Mouse (Mus musculus) gonadal fat pad, adult 2 months (tissue): ENCODE data around the gene Uqcc3. TPM values are rescaled to one million over a fixed set of nuclear protein-coding genes. Genes with fewer than 3 reads are reported as not detected.
"Not testable (repeated sequence)": the region's sequence is repeated elsewhere in the genome, so short reads cannot be mapped to it uniquely, and the experiment has no call there.

Experiments used
- DNase-seq: peaks from one replicate; pipeline ENCODE4 v3.0.0-alpha.2; 2012; ENCODE audit warnings: low read depth
- polyA plus RNA-seq: library from polyadenylated mRNA; depleted of rRNA; stranded (reverse); fragments of >200 nt; gene quantifications from 2 replicates; pipeline ENCODE4 v1.2.3, GENCODE M21; 2012

Uqcc3 gene
- polyA plus RNA-seq, 1 experiment = 37.9 TPM

DNA sequence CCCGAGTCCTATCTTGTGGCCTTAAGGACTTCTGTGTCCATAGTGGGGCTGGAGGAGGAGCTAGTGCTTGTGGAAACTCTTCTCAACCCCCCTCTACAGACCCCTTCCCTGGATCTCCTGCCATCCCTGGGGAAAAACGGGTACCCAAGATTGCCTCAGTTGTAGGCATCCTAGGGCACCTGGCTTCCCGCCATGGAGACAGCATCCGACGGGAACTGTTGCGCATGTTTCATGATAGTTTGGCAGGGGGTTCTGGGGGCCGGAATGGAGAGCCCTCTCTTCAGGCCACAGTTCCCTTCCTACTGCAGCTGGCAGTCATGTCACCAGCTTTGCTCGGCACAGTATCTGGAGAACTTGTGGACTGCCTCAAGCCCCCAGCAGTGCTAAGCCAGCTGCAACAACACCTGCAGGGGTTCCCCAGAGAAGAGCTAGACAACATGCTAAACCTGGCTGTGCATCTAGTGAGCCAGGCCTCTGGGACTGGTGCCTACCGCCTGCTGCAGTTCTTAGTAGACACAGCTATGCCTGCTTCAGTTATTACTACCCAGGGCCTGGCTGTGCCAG, 14.8 kb upstream of the Uqcc3 start:
- no peak for DNase-seq

DNA sequence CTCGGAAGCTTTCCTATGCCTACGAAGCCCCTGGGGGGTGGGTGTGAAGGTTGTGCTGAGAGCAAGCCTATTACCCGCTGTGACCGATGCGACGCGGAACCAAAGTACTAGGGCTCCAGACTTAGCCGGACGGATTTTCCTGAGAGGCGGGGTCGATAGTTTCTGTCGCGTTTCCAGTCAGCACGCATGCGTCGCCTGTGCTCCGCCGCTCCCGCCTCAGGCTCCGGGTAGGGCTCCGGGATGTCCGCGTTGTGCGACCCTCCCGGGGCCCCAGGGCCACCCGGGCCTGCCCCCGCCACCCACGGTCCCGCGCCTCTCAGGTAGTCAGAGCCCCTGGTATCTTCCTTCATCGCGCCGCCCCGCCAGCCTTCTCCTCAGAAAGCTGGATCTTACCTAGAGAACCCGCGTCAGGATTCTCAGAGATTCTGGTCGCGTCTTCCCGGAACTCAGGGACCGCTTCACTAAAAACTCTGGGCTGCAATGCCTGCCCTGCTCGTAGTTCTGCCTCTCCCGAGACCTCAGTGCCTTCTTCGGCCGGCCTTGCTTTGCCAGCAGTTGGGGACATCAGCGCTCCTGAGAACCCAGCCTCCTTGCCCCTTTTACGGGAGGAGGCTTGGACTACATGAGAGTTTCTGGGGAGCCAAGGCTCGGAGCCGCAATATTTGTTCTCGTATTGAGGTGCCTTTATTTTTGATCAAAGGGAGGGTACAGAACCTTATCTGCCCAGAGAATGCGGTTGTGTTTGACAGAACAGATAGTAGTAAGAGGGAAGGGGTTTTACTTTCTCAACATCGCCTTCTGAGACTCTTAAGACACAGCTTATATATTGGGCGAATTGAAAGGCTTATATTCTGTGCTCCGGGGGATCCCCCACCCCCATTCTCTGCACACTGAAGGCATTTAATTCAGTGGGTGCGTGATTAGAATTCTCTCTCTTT, 12.4 kb upstream of the Uqcc3 start, which contains the start of gene Ints5:
Ints5 (plus strand) TSS at position 177 of the 938 bp plus-strand sequence.
- DNase-seq = no peak

DNA sequence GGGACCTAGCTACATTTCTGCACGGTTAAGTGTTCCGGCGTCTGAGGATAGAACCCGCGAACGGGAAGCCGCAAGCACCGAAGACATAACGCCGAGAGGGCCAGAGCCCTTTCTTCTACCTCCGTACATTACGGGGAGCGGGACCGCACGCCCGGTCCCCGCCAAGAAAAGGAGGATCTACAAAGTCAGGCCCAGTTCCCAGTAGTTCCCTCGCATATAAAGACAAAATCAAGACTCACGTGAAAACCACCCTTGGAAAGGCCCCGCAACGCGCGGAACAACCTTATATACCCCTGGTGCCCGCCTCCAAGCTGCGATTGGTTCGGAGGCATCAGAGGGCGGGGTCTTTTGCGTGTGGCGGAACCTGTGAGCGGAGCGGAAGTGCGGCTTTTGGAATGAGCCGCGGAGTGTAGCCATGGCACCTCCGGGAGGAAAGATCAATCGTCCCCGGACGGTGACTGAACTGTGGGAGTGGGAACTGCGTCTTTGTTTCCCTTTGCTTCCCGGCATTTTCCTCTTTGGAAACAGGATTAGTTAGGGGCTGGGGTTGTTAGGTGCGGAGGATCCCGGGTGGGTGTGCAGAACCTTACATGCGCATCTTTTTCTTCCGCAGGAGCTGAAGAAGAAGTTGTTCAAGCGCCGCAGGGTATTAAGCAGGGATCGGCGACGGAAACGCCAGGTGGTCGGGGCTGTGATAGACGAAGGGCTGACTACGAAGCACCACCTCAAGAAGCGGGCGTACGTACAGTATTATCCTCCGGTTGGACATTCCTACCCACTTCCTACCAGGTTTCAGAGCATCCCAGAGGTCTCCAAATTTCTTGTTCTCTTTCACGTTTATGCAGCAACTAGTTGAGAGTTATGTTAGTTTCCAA, 8.0 kb upstream of the Uqcc3 start, which contains the start of the genes 1810009A15Rik and Gm49416:
1810009A15Rik (plus strand) TSS at position 343 of the 875 bp plus-strand sequence.
Gm49416 (plus strand) TSS at position 416 of the 875 bp plus-strand sequence.
- DNase-seq = no peak

DNA sequence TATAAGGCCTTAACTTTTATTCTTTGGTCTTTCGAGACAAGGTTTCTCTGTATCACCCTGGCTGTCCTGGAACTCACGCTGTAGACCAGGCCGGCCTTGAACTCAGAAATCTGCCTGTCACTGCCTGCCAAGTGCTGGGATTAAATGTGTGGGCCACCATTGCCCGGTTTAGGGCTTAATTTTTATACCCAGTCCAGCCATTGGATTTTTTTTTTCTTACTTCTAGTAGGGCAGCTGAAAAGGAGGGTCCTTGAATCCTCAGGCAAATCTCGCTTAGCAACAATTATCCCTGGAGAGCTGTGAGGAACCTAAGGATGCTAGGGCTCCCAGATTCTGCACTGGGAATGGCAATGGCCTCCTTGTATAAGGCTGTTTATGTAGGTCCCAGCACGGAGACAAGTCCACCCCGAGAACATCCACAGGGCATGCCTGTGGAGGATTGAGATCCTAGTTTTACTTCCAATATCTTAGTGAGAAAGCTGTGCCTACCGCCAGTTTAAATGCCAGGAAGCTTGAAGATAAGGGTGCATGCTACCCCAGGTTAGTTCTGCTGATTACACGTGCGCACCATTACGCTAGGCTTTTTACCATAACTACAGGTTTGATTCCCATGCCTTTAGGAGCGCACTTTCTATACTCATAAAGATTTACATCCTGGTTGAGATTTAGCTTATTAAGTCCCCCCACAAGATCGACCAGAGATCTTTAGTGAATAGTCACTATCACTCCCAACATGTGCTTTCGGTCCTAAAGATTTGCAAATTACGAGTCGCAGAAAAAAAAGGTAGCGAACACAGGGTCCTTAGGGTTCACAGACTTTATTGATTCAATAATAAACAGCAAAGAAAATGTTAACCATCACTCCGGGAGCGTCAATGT, 7.1 kb upstream of the Uqcc3 start:
- DNase-seq = no peak

DNA sequence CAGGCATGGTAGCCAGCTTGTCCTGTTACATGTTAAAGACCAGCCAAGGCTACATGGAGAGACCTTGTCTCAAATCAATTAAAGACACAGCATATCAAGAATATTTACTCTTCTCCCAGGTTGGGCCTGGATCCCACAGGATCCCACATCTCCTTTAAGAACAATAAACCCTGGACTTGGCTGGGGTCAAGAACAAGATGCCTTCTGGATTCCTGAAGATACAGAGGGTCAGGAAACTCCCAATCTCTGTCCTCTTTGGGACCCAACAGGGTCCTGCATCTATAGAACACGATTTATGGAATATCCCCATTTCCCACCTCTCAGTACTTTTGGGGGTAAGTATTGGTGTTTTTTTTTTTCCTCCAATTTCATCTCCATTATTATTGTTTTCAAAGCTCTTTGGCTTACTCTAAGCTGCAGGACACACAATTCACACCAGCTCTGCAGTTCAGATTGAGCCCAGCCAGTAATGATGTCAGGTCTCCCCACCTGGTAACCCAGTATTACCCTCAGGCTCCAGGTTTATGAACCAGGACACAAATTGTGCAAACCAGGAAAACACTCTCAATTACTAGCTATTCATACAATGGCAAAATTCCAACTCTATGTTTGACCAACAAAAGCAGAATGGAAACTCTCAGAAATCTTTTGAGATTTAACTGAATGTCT, 6.3 kb upstream of the Uqcc3 start:
- no peak for DNase-seq

- no peak for DNase-seq
These were observed 2.9 kb upstream of the Uqcc3 start, which contains the start of the genes Lbhd1 and Gm49403 for GRCm38 (mm10) chr19:8883616-8884015. Gene Lbhd1 (plus strand): TSS chr19:8883732. Gene Gm49403 (plus strand): TSS chr19:8883930.

DNA sequence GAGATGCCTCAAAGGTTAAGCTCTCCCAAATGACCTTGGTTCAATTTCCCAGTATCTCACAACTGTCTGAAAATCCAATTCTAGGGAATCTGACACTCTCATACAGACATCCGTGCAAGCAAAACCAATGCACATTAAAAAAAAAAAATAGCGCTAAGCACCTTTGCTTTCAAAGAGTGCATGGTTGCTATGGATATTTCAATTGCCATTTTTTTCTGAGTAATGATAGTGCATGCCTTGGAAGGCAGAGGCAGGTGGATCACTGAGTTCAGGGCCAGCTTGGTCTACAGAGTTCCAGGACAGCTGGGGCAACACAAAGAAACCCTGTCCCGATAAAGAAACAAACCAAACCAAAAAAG, 290 bp upstream of the Uqcc3 start:
- no peak for DNase-seq

- DNase-seq = no peak
These were observed 5.7 kb downstream of the Uqcc3 start for GRCm38 (mm10) chr19:8875031-8875430.

- no peak for DNase-seq
These were observed 8.4 kb downstream of the Uqcc3 start for GRCm38 (mm10) chr19:8872266-8872840.

- peak; percentile 93 for DNase-seq
These were observed 9.2 kb downstream of the Uqcc3 start, which contains the start of gene Ubxn1 for GRCm38 (mm10) chr19:8871267-8872186. Gene Ubxn1 (plus strand): TSS chr19:8871496.

DNA sequence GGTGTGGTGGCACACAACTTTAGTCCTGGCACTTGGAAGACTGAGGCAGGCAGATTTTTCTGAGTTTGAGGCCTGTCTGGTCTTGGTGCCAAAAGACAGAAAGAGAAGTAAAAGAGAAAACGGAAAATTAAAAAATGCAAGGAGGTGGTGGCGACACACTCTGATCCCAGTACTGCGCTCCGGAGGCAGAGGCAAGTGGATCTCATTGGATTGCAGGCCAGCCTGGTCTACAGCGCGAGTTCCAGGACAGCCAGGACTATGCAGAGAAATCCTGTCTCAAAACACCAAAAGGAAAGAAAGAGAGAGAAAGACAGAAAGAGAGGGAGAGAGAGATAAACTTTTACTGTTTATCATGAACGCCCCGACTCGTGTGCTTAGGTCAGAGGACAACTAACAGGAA, 9.9 kb downstream of the Uqcc3 start:
- no peak for DNase-seq

DNA sequence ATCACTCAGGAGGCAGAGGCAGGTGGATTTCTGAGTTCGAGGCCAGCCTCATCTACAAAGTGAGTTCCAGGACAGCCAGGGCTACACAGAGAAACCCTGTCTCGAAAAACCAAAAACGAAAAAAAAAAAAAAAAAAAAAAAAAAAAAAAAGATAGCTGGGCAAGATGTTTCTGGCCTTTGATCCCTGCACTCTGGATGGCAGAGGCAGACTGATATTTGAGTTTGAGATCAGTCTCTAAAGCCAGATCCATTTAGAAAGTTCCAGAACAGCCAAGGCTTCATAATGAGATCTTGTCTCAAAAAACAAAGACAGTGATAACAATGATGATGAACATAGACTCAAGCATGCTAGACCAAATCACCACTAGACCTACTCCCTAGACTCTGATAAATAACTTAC, 10.3 kb downstream of the Uqcc3 start:
- DNase-seq = not testable (repeated sequence)

DNA sequence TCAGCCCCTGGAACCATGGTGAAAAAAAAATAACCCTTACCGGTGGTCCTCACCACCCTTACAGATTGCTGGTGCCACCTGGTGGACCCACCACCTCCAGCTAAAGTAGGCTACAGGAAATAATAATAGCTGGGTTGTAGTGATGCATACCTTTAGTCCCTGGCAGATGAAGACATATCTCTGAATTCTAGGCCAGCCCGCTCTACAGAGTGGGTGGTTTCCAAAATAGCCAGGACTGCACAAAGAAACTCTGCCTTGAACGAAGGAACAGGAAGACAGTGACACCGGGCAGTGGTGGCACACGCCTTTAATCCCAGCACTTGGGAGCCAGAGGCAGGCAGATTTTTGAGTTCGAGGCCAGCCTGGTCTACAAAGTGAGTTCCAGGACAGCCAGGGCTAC, 16.5 kb downstream of the Uqcc3 start:
- DNase-seq = no peak

DNA sequence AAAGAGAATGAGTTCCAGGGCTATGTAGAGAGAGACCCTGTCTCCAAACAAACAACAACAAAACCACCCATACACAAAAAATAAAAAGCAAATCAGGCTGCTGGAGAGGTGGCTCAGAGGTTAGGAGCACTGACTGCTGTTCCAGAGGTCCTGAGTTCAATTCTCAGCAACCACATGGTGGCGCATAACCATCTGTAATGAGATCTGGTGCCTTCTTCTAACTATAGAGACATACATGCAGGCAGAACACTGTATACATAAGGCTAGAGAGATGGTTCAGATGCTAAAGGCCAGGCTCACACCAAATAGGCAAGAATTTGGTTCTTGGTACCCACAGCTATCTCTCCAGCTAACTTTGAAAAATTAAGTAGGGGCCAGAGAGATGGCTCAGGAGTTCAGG, 21.7 kb downstream of the Uqcc3 start:
- DNase-seq = no peak

GRCm38 (mm10) chr19:8857689-8858088, 23.0 kb downstream of the Uqcc3 start:
- no peak for DNase-seq

DNA sequence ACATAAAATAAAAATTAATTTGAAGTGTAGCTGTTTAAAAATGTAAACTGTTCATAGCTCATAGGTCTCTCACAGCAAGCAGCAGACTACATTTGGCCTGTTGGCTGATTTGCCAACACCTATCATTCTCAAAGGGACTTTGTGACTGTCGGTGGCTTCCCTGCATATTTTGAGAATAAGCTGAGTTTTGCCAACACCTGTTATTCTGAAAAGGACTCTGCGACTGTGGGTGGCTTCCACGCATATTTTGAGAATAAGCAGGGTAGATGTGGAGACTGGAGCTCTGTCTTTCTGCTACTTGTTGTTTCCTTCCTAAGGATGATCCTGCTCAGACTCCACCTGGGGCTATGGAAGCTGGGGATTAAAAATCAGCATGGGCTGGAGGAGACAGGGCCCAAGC, 27.6 kb downstream of the Uqcc3 start:
- DNase-seq = no peak

- DNase-seq = no peak
These were observed 28.3 kb downstream of the Uqcc3 start for GRCm38 (mm10) chr19:8852236-8852928.

DNA sequence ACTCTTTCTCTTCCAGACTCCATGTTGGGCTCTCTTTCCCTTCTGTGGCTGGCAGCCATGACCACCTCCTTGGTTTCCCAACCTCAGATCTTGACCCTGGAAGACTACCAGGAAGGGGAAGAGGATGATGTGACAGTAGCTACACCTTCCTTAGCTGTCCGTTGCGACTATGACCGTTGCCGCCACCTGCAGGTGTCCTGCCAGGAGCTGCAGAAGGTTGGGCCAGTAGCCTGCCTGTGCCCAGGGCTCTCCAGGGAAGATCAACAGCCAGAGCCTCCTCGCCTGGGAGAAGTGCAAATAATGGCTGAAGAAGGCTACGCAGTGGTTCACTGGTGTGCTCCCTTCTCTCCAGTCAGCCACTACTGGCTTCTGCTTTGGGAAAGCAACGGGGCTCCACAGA, 29.1 kb downstream of the Uqcc3 start:
- DNase-seq = no peak
